Mouse (Mus musculus) granulocyte monocyte progenitor cell, adult 5-6 weeks (primary cell): ENCODE measurements at regions not wholly inside any gene's neighbourhood (a gene's known extent, or its start where the extent isn't known, plus 50 kb on each side); places are given as distances from the start of the nearest gene placed in this dataset.

Experiments
- ATAC-seq: replicated peaks from 2 replicates; pipeline ENCODE4 v1.8.0; 2016; ENCODE audit warnings: mild to moderate bottlenecking, moderate TSS enrichment, inconsistent platforms; ENCODE audit not compliant: poor library complexity, severe bottlenecking

DNA sequence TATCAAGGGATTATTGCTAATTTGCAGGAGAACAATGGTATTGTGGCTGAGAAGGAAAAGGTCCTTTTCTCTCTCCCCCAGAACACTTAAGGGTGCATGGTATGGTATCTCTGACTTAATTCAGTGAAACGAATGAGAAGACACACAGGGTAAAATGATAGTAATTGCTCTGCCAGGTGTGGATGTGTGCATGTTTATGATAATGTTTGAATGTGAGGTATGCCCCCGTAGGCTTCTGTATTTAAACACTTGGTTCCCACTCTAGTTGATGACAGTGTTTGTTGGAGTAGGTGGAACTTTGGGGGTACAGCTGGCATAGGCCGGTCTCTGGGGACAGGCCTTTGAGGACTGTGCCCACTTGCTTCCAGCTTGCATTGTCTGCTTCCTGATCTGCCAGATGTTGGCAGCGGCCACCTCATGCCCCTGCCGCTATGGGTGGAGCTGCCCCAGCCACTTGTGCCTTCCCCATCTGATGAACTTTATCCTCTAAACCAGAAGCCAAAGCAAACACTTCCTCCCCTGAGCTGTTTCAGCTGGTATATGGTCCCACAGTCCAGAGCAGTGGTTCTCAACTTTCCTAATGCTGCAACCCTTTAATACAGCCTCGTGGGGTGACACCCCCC is 53.0 kb upstream of the Egln3 start:
- ATAC-seq = peak; percentile 63
